Mouse (Mus musculus) heart, adult 2 months (tissue): Measurements from ENCODE around the gene Crybg2.

ENCODE experiments used
- CTCF ChIP-seq: fragments of 200-600 bp; IDR thresholded peaks from 2 replicates; pipeline ENCODE4 v1.8.1; 2022; ENCODE audit warnings: antibody characterized with exemption, mild to moderate bottlenecking, moderate library complexity
- EP300 ChIP-seq: fragments of 200-500 bp; IDR thresholded peaks from 2 replicates; pipeline ENCODE4 v1.6.1; 2011; ENCODE audit warnings: low read depth, low read length, control low read depth; ENCODE audit not compliant: insufficient read depth
- POLR2A ChIP-seq: fragments of 200-500 bp; IDR thresholded peaks from 2 replicates; pipeline ENCODE4 v1.6.1; 2011; ENCODE audit warnings: mild to moderate bottlenecking, low read depth, low read length, control low read depth; ENCODE audit not compliant: insufficient read depth

- no peak for TF ChIP-seq POLR2A
- no peak for TF ChIP-seq CTCF
- no peak for TF ChIP-seq EP300
Measured at GRCm38 (mm10) chr4:134096120-134096519, 35.5 kb downstream of the Crybg2 start.
